Mouse (Mus musculus) heart, postnatal 0 days (tissue): ENCODE measurements around the gene 3100002H09Rik.

Experiments used
- CTCF ChIP-seq: IDR thresholded peaks from 2 replicates; pipeline ENCODE4 v1.5.1; 2016; ENCODE audit warnings: antibody characterized with exemption, control low read depth, low read depth
- EP300 ChIP-seq: IDR thresholded peaks from 2 replicates; pipeline ENCODE4 v1.6.1; 2016; ENCODE audit warnings: antibody characterized with exemption, low read depth

GRCm38 (mm10) chr4:124606180-124606579 is 4.4 kb downstream of the 3100002H09Rik start:
- TF ChIP-seq EP300 (no peak), CTCF (no peak)
